Mouse (Mus musculus) Patski (cell line): ENCODE results near the gene Olfr728. TPM values are rescaled to one million over a fixed set of nuclear protein-coding genes. Genes with fewer than 3 reads are reported as not detected.

Experiments
- ATAC-seq: fragments of 100-300 bp; one replicate; pipeline ENCODE4 v1.8.0; 2021
- CTCF ChIA-PET: fragments of 350-600 bp; sonication (Branson Sonifier 250); formaldehyde crosslinking; loops from one replicate; lab custom pipeline; 2022; ENCODE audit warnings: inconsistent platforms; lab: Charles Lee
- POLR2A ChIA-PET: fragments of 350-600 bp; sonication (Branson Sonifier 250); formaldehyde crosslinking; loops from one replicate; lab custom pipeline; 2022; ENCODE audit warnings: antibody characterized with exemption, inconsistent platforms; lab: Charles Lee
- DNase-seq: peaks from one replicate; pipeline ENCODE4 v3.0.0-alpha.2; 2011; ENCODE audit warnings: low read depth, low spot score
- H3K27me3 ChIP-seq: fragments of 371-371 bp; one replicate; pipeline ENCODE4 v1.5.1; 2021
- CTCF ChIP-seq: fragments of 100-300 bp; IDR thresholded peaks from one replicate; pipeline ENCODE4 v1.5.1; 2021
- in situ Hi-C: fragments of 300-500 bp; cut with MboI; formaldehyde crosslinking; loops from 3 replicates; pipeline ENCODE4 v1.11.1; 2018; ENCODE audit warnings: low pct_unique_long_range_greater_than_20kb, mixed read lengths
- polyA plus RNA-seq: library from polyadenylated mRNA; unstranded; gene quantifications from one replicate; pipeline ENCODE4 v1.2.3, GENCODE M21; 2021

The Olfr728 gene
- not detected for polyA plus RNA-seq

- no peak for DNase-seq
- in situ Hi-C loops: no loop called here
- CTCF ChIA-PET: no interaction called here
- POLR2A ChIA-PET: no interaction called here
- H3K27me3 ChIP-seq: no peaks in the 10 kb centered on the region
- TF ChIP-seq CTCF: no peak
- no peak for ATAC-seq
Measured at GRCm38 (mm10) chr14:50142580-50142979, at the start of gene Olfr728. Olfr728 (minus strand) TSS chr14:50142680.

- no peak for ATAC-seq
- in situ Hi-C loops: no loop called here
- CTCF ChIA-PET: no interaction called here
- POLR2A ChIA-PET: no interaction called here
- H3K27me3 ChIP-seq: no peaks in the 10 kb centered on the region
- TF ChIP-seq CTCF: no peak
- DNase-seq: no peak
Measured at GRCm38 (mm10) chr14:50188098-50188497, 45.6 kb upstream of the Olfr728 start, which contains the start of gene Olfr730. Olfr730 (minus strand) TSS chr14:50188198.

- in situ Hi-C loops: no loop called here
- POLR2A ChIA-PET: no interaction called here
- TF ChIP-seq CTCF: no peak
Measured at GRCm38 (mm10) chr14:50152810-50153209, 10.3 kb upstream of the Olfr728 start, which contains the start of gene Olfr729. Olfr729 (minus strand) TSS chr14:50152910.

GRCm38 (mm10) chr14:50122886-50123285 is 19.6 kb downstream of the Olfr728 start, which contains the start of gene Olfr727:
Olfr727 (plus strand) TSS chr14:50123186.
- DNase-seq (no peak), ATAC-seq (no peak)
- TF ChIP-seq CTCF: no peak
- ChIA-PET POLR2A (no interaction called here), CTCF (no interaction called here)
- in situ Hi-C loops: no loop called here
- no peaks in the 10 kb centered on the region for H3K27me3 ChIP-seq

More at GRCm38 (mm10) chr14:50152810-50153209, 10.3 kb upstream of the Olfr728 start, which contains the start of gene Olfr729:
- DNase-seq (no peak), ATAC-seq (no peak)
- H3K27me3 ChIP-seq: no peaks in the 10 kb centered on the region
- CTCF ChIA-PET: no interaction called here

GRCm38 (mm10) chr14:50090853-50091252 is 51.6 kb downstream of the Olfr728 start, which contains the start of gene Olfr726:
Olfr726 (minus strand) TSS chr14:50090953.
- no peak for ATAC-seq
- no peak for TF ChIP-seq CTCF
- no peaks in the 10 kb centered on the region for H3K27me3 ChIP-seq
- POLR2A ChIA-PET: no interaction called here
- CTCF ChIA-PET: no interaction called here
- in situ Hi-C loops: no loop called here
- DNase-seq: no peak

Other genes starting within 250 kb of the Olfr728 start
- gene Olfr722, start 240.7 kb downstream of the Olfr728 start, polyA plus RNA-seq: not detected
- not detected for gene Olfr723, start 210.9 kb downstream of the Olfr728 start, polyA plus RNA-seq
- not detected for gene Olfr724, start 179.4 kb downstream of the Olfr728 start, polyA plus RNA-seq
- not detected for gene Olfr725, start 102.3 kb downstream of the Olfr728 start, polyA plus RNA-seq
- gene Olfr726, start 51.7 kb downstream of the Olfr728 start, polyA plus RNA-seq: not detected
- gene Olfr727, start 19.5 kb downstream of the Olfr728 start, polyA plus RNA-seq: not detected
- gene Olfr729, start 10.2 kb upstream of the Olfr728 start, polyA plus RNA-seq: not detected
- not detected for gene Olfr730, start 45.5 kb upstream of the Olfr728 start, polyA plus RNA-seq
- gene Olfr731, start 99.2 kb upstream of the Olfr728 start, polyA plus RNA-seq: not detected
- gene Olfr732, start 141.5 kb upstream of the Olfr728 start, polyA plus RNA-seq: not detected
- not detected for gene Olfr733, start 158.8 kb upstream of the Olfr728 start, polyA plus RNA-seq
- gene Olfr734, start 184.1 kb upstream of the Olfr728 start, polyA plus RNA-seq: not detected
- gene Olfr735, start 206.2 kb upstream of the Olfr728 start, polyA plus RNA-seq: not detected
- not detected for gene Tlr11, start 215.2 kb upstream of the Olfr728 start, polyA plus RNA-seq
- not detected for gene Olfr736, start 238.5 kb upstream of the Olfr728 start, polyA plus RNA-seq